Mouse (Mus musculus) lung, adult 2 months (tissue): Measurements from ENCODE around the gene Ide.

Experiments
- CTCF ChIP-seq: fragments of 200-500 bp; IDR thresholded peaks from 2 replicates; pipeline ENCODE4 v1.5.1; 2011; ENCODE audit warnings: mild to moderate bottlenecking, low read length, control low read depth; ENCODE audit not compliant: insufficient read depth
- POLR2A ChIP-seq: fragments of 200-500 bp; IDR thresholded peaks from 2 replicates; pipeline ENCODE4 v1.6.1; 2011; ENCODE audit warnings: low read depth, mild to moderate bottlenecking, control low read depth, low read length, borderline replicate concordance; ENCODE audit errors: extremely low read depth

DNA sequence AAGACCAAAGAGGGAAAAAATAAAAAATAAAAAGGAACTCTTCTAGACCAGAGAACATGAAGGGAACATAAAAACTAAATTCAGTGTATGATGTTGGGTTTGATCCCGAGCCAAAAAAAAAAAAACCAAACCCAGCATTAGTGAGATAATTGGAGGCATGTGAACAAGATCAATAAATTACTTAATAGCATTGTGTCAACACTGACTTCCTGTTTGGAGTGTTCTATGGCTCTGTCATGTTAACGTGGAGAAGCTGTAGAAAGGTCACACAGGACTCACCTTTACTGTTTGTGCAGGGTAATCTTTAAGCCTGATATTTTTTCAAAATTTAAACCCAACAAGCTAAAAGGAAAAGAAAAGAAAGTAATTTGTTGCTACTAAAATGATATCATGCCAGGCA lies 94.9 kb downstream of the Ide start:
- no peak for TF ChIP-seq CTCF
- TF ChIP-seq POLR2A = no peak
